Mouse (Mus musculus) heart, postnatal 10 days (tissue): ENCODE data around the gene Zfp14. TPM values are rescaled to one million over a fixed set of nuclear protein-coding genes. Genes with fewer than 3 reads are reported as not detected.

Source experiments
- microRNA-seq, 2 experiments: library from miRNA; unstranded; fragments of <30 nt; microRNA quantifications; one replicate each; pipeline ENCODE4 v1.2.0; 2022
- total RNA-seq, 2 experiments: library from RNA; stranded (reverse); gene quantifications; 2 replicates each; pipeline ENCODE4 v1.2.3; 2021

Gene Zfp14
- total RNA-seq, 2 experiments from 2014 or later = 1.6 to 2.6 TPM

Small RNAs within 50 kb of the gene (microRNA-seq; reads per million reads assigned to microRNA genes)
- 0 reads per million in 2 experiments for gene Gm23368

Other genes with a start within 250 kb of the Zfp14 start
- 10 to 100 TPM; 12.0 to 14.1 TPM for gene Zfp790, start 235.3 kb downstream of the Zfp14 start, total RNA-seq
- gene Zfp940, start 197.7 kb downstream of the Zfp14 start, total RNA-seq = under 1 TPM; 0.37 to 0.48 TPM
- gene Zfp420, start 191.4 kb downstream of the Zfp14 start, total RNA-seq = 1 to 10 TPM; 3.1 to 3.8 TPM
- gene Zfp27, start 144.8 kb downstream of the Zfp14 start, total RNA-seq = 10 to 100 TPM; 10.0 to 11.2 TPM
- gene Zfp383, start 143.2 kb downstream of the Zfp14 start, total RNA-seq = 10 to 100 TPM in 1 of 2 experiments, 1 to 10 TPM in 1; 7.6 to 10.3 TPM
- gene Zfp74, start 97.3 kb downstream of the Zfp14 start, total RNA-seq = 1 to 10 TPM; 8.3 to 8.9 TPM
- gene Zfp568, start 67.4 kb downstream of the Zfp14 start, total RNA-seq = 10 to 100 TPM; 46.7 to 53.1 TPM
- 1 to 10 TPM in 1 of 2 experiments, under 1 TPM in 1; 0.98 to 1.1 TPM for gene Zfp82, start 21.5 kb upstream of the Zfp14 start, total RNA-seq
- gene Gm26920, start 39.0 kb upstream of the Zfp14 start, total RNA-seq = under 1 TPM in 1 of 2 experiments, not detected in 1; 0.62 TPM
- 1 to 10 TPM; 1.3 to 2.3 TPM for gene Zfp566, start 39.1 kb upstream of the Zfp14 start, total RNA-seq
- 10 to 100 TPM; 44.8 to 53.3 TPM for gene Zfp260, start 43.4 kb upstream of the Zfp14 start, total RNA-seq
- gene Zfp382, start 70.6 kb upstream of the Zfp14 start, total RNA-seq = 1 to 10 TPM; 4.5 to 6.5 TPM
- 10 to 100 TPM; 39.0 to 42.5 TPM for gene Zfp146, start 118.4 kb upstream of the Zfp14 start, total RNA-seq
- 1,000 to 10,000 TPM; 1,192 to 1,277 TPM for gene Cox7a1, start 132.8 kb upstream of the Zfp14 start, total RNA-seq
- gene Capns1, start 147.4 kb upstream of the Zfp14 start, total RNA-seq = 100 to 1,000 TPM; 303 to 326 TPM
- 10 to 100 TPM; 55.5 to 60.7 TPM for gene Polr2i, start 180.6 kb upstream of the Zfp14 start, total RNA-seq
- gene Tbcb, start 180.9 kb upstream of the Zfp14 start, total RNA-seq = 10 to 100 TPM; 68.5 to 76.1 TPM
- gene Ovol3, start 184.3 kb upstream of the Zfp14 start, total RNA-seq = not detected
- gene Thap8, start 228.7 kb upstream of the Zfp14 start, total RNA-seq = under 1 TPM; 0.20 to 0.26 TPM
- 1 to 10 TPM; 5.4 to 5.7 TPM for gene Wdr62, start 229.0 kb upstream of the Zfp14 start, total RNA-seq
- gene Clip3, start 240.3 kb upstream of the Zfp14 start, total RNA-seq = 10 to 100 TPM; 14.0 TPM